Mouse (Mus musculus) heart, postnatal 0 days (tissue): Measurements from ENCODE around the gene Dek.

Source experiments
- CTCF ChIP-seq: IDR thresholded peaks from 2 replicates; pipeline ENCODE4 v1.5.1; 2016; ENCODE audit warnings: antibody characterized with exemption, control low read depth, low read depth
- EP300 ChIP-seq: IDR thresholded peaks from 2 replicates; pipeline ENCODE4 v1.6.1; 2016; ENCODE audit warnings: antibody characterized with exemption, low read depth

GRCm38 (mm10) chr13:47112924-47113323 lies 6.9 kb upstream of the Dek start:
- no peak for TF ChIP-seq CTCF
- TF ChIP-seq EP300, result no peak
